Mouse (Mus musculus) myocyte (in vitro differentiated cells): Measurements from ENCODE around the gene Ptgds. TPM values are rescaled to one million over a fixed set of nuclear protein-coding genes. Genes with fewer than 3 reads are reported as not detected.

ENCODE experiments used
- H3K27me3 ChIP-seq: one replicate; pipeline ENCODE4 v1.6.1; 2011; ENCODE audit not compliant: control insufficient read depth, insufficient read depth, insufficient read length
- H3K36me3 ChIP-seq: one replicate; pipeline ENCODE4 v1.6.1; 2011; ENCODE audit not compliant: control insufficient read depth, insufficient read depth
- H3K4me2 ChIP-seq: one replicate; pipeline ENCODE4 v1.6.1; 2011; ENCODE audit warnings: low read depth, control low read depth
- H3K4me3 ChIP-seq: one replicate; pipeline ENCODE4 v1.5.1; 2011; ENCODE audit warnings: mild to moderate bottlenecking, control low read depth, moderate library complexity
- H3K79me2 ChIP-seq: one replicate; pipeline ENCODE4 v1.6.1; 2011; ENCODE audit not compliant: control insufficient read depth, insufficient read depth
- H3ac ChIP-seq: one replicate; pipeline ENCODE4 v1.6.1; 2011; ENCODE audit not compliant: control insufficient read depth, insufficient read length
- CEBPB ChIP-seq: IDR thresholded peaks from 2 replicates; pipeline ENCODE4 v1.6.1; 2011; ENCODE audit warnings: mild to moderate bottlenecking, moderate library complexity; ENCODE audit not compliant: poor library complexity, insufficient read depth, severe bottlenecking
- E2F4 ChIP-seq: IDR thresholded peaks from one replicate; pipeline ENCODE4 v1.6.1; 2011; ENCODE audit warnings: mild to moderate bottlenecking, control low read depth, moderate library complexity; ENCODE audit not compliant: insufficient read depth
- MAX ChIP-seq: IDR thresholded peaks from one replicate; pipeline ENCODE4 v1.6.1; 2011; ENCODE audit warnings: low read depth, mild to moderate bottlenecking, control low read depth
- MYOD1 ChIP-seq, 3 experiments: IDR thresholded peaks; one replicate each; pipeline ENCODE4 v1.6.1; 2011; ENCODE audit warnings: control low read depth in 2 of 3, low read depth in 2 of 3, mild to moderate bottlenecking in 2 of 3, moderate library complexity in 1 of 3; ENCODE audit not compliant: insufficient read length in 2 of 3, control insufficient read depth in 1 of 3
- MYOG ChIP-seq, 3 experiments: IDR thresholded peaks; one replicate each; pipeline ENCODE4 v1.6.1; 2011; ENCODE audit warnings: control low read depth in 2 of 3, low read depth in 2 of 3, mild to moderate bottlenecking in 2 of 3; ENCODE audit not compliant: insufficient read length in 2 of 3, control insufficient read depth in 1 of 3, insufficient read depth in 1 of 3
- POLR2A ChIP-seq: IDR thresholded peaks from one replicate; pipeline ENCODE4 v1.6.1; 2011; ENCODE audit warnings: low read depth, mild to moderate bottlenecking, control low read depth, moderate library complexity; ENCODE audit not compliant: insufficient read length
- POLR2AphosphoS2 ChIP-seq: IDR thresholded peaks from one replicate; pipeline ENCODE4 v1.6.1; 2011; ENCODE audit warnings: low read depth, control low read depth; ENCODE audit not compliant: insufficient read length
- REST ChIP-seq: IDR thresholded peaks from one replicate; pipeline ENCODE4 v1.6.1; 2011; ENCODE audit warnings: mild to moderate bottlenecking, control low read depth, moderate library complexity; ENCODE audit not compliant: insufficient read depth, insufficient read length
- SRF ChIP-seq: IDR thresholded peaks from one replicate; pipeline ENCODE4 v1.6.1; 2011; ENCODE audit warnings: low read depth; ENCODE audit not compliant: control insufficient read depth, insufficient read length
- TCF12 ChIP-seq: IDR thresholded peaks from one replicate; pipeline ENCODE4 v1.6.1; 2011; ENCODE audit warnings: mild to moderate bottlenecking, control low read depth; ENCODE audit not compliant: poor library complexity, insufficient read depth, severe bottlenecking
- TCF3 ChIP-seq: IDR thresholded peaks from one replicate; pipeline ENCODE4 v1.6.1; 2011; ENCODE audit warnings: low read depth, control low read depth; ENCODE audit not compliant: insufficient read length
- USF1 ChIP-seq: IDR thresholded peaks from one replicate; pipeline ENCODE4 v1.6.1; 2011; ENCODE audit warnings: low read depth, mild to moderate bottlenecking, control low read depth, moderate library complexity
- polyA plus RNA-seq: library from polyadenylated mRNA; unstranded; fragments of >200 nt; fragmentation: generic; extraction: Trizol; gene quantifications from one replicate; pipeline ENCODE4 v1.2.1, GENCODE M21; 2012; ENCODE audit warnings: missing spikeins

Gene Ptgds
- polyA plus RNA-seq, 1 experiment = 9.8 TPM

DNA sequence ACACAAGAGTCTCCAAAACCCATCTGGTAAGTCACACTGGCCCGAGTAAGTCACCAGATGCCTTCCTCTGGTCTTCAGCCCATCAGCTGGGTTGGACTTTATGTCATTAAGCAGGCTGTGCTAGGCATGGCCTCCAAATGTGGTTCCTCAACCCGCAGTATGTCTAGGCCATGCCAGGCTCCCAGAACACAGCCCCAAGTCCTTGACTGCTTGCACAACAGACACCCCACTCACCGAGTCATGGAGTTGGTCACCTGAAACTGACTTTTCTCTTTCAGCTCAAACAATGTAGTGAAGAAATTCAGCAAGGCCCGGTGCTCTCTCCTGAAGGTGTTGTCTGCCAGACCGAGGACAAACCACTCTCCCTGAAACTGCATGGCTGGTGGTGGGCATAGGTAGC, 23.1 kb upstream of the Ptgds start:
- Histone ChIP-seq H3ac (no peak overlapping the region), H3K27me3 (peaks cover 5% of the 10 kb centered on the region), H3K4me2 (no peak overlapping the region), H3K4me3 (no peak overlapping the region), H3K79me2 (no peaks in the 10 kb centered on the region), H3K36me3 (no peaks in the 10 kb centered on the region)
- no peak for TF ChIP-seq CEBPB
- TF ChIP-seq SRF = no peak
- no peak for TF ChIP-seq POLR2AphosphoS2

- no peak for TF ChIP-seq TCF3
- no peaks in the 10 kb centered on the region for H3K79me2 ChIP-seq
- H3K4me3 ChIP-seq = no peak overlapping the region
- H3K4me2 ChIP-seq = peak overlapping the region; percentile 3
- no peak overlapping the region for H3ac ChIP-seq
- H3K36me3 ChIP-seq = no peaks in the 10 kb centered on the region
- peaks cover 28% of the 10 kb centered on the region for H3K27me3 ChIP-seq
These were observed 18.8 kb upstream of the Ptgds start for GRCm38 (mm10) chr2:25488671-25489068.

GRCm38 (mm10) chr2:25487965-25488670, 18.3 kb upstream of the Ptgds start:
- Histone ChIP-seq H3K79me2 (no peaks in the 10 kb centered on the region), H3ac (no peak overlapping the region), H3K27me3 (peaks cover 32% of the 10 kb centered on the region), H3K4me2 (peak overlapping the region; percentile 3), H3K4me3 (no peak overlapping the region), H3K36me3 (no peaks in the 10 kb centered on the region)
- no peak for TF ChIP-seq SRF

DNA sequence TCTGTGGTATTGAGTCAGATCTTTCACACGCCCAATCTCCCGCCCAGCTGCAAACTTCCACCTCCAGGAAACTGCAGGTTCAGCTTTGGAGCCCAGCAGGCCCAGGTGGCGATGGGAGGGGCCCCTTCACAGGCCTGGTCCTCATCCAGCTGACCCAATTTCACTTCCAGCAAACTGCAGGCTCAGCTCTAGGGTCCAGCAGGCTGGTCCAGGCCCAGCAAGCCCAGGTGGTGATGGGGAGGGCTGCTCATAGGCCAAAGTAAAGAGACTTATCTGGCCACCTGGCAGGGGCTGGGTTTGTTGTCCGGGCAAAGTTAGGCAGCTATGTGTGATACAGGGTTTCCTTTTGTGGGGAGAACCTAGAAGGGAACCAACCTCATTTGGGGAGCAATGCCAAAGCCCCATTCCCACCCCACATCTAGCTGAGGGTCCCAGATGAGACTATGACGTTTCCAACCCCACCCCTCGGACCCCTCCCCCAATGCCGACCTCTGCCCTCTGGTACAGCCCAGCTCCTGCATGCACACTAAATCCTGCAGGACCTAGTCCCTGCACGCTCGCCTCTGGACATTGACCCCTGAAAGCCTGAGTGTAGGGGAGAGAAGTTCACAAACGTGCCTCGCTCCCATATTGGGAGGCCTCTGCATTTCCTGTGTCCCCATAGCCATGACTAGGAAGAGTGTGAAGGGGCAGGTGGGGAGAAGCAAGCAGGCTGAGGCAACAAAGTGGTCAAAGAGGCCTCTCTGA, 15.2 kb upstream of the Ptgds start:
- Histone ChIP-seq H3ac (no peak overlapping the region), H3K36me3 (no peaks in the 10 kb centered on the region), H3K4me2 (no peak overlapping the region), H3K4me3 (no peak overlapping the region), H3K27me3 (peaks cover 27% of the 10 kb centered on the region), H3K79me2 (no peaks in the 10 kb centered on the region)
- no peak for TF ChIP-seq SRF
- no peak for TF ChIP-seq MAX
- TF ChIP-seq POLR2AphosphoS2 = no peak
- TF ChIP-seq TCF12 = no peak
- no peak for TF ChIP-seq POLR2A
- no peak for TF ChIP-seq USF1
- no peak for TF ChIP-seq E2F4
- TF ChIP-seq TCF3 = no peak
- TF ChIP-seq MYOD1 (IDR thresholded peaks at IDR 0.05; ENCODE audit: control insufficient read depth in 1 of 3, insufficient read length in 2 of 3, low read depth in 2 of 3) = no peak
- TF ChIP-seq MYOG (IDR thresholded peaks at IDR 0.05; ENCODE audit: control insufficient read depth in 1 of 3, insufficient read depth in 1 of 3, insufficient read length in 2 of 3, low read depth in 2 of 3) = no peak
- no peak for TF ChIP-seq CEBPB
- TF ChIP-seq REST = no peak

- no peak overlapping the region for H3K4me2 ChIP-seq
- no peak overlapping the region for H3ac ChIP-seq
- no peak for TF ChIP-seq MAX
- no peak for TF ChIP-seq MYOG (IDR thresholded peaks at IDR 0.05; ENCODE audit: control insufficient read depth in 1 of 3, insufficient read depth in 1 of 3, insufficient read length in 2 of 3, low read depth in 2 of 3)
- TF ChIP-seq CEBPB = no peak
- TF ChIP-seq REST = no peak
- no peak for TF ChIP-seq POLR2A
- no peak for TF ChIP-seq TCF3
- TF ChIP-seq POLR2AphosphoS2 = no peak
- TF ChIP-seq E2F4 = no peak
- no peak for TF ChIP-seq MYOD1 (IDR thresholded peaks at IDR 0.05; ENCODE audit: control insufficient read depth in 1 of 3, insufficient read length in 2 of 3, low read depth in 2 of 3)
- no peak for TF ChIP-seq SRF
- no peak for TF ChIP-seq USF1
- TF ChIP-seq TCF12 = no peak
- H3K36me3 ChIP-seq = no peaks in the 10 kb centered on the region
- no peak overlapping the region for H3K4me3 ChIP-seq
- no peaks in the 10 kb centered on the region for H3K79me2 ChIP-seq
- H3K27me3 ChIP-seq = peaks cover 34% of the 10 kb centered on the region
These were observed 13.1 kb upstream of the Ptgds start for GRCm38 (mm10) chr2:25482969-25483368.
